Mouse (Mus musculus): ENCODE measurements at regions not wholly inside any gene's neighbourhood (a gene's known extent, or its start where the extent isn't known, plus 50 kb on each side); places are given as distances from the start of the nearest gene placed in this dataset.

- H3K4me1 ChIP-seq, result 0 out of 2 replicates have a peak, but pooled peaks cover 4% of the 10 kb centered on the region
- no peaks in the 10 kb centered on the region for H3K27me3 ChIP-seq
- H3K4me2 ChIP-seq, result no peak overlapping the region
- no peak for ATAC-seq (ENCODE audit: borderline replicate concordance, extremely low read depth, low FRiP score, low TSS enrichment)
- no peak overlapping the region for H3K27ac ChIP-seq
- no peak overlapping the region for H3K4me3 ChIP-seq
- H3K9ac ChIP-seq, result no peak overlapping the region
- 88% methylated on average over 5 of the region's 5 CpGs for WGBS
- H3K36me3 ChIP-seq, result no peaks in the 10 kb centered on the region
- no peaks in the 10 kb centered on the region for H3K9me3 ChIP-seq
These were observed 54.5 kb downstream of the Gm10260 start for GRCm38 (mm10) chr13:97705926-97706325.

- ATAC-seq (ENCODE audit: borderline replicate concordance, extremely low read depth, low FRiP score, low TSS enrichment), result no peak
- 0 out of 2 replicates have a peak, but pooled peaks cover 4% of the 10 kb centered on the region for H3K4me1 ChIP-seq
- H3K36me3 ChIP-seq, result no peaks in the 10 kb centered on the region
- H3K4me2 ChIP-seq, result no peak overlapping the region
- no peak overlapping the region for H3K27ac ChIP-seq
- no peaks in the 10 kb centered on the region for H3K27me3 ChIP-seq
- H3K9ac ChIP-seq, result no peak overlapping the region
- no peaks in the 10 kb centered on the region for H3K9me3 ChIP-seq
- WGBS, result 90% methylated on average over 4 of the region's 4 CpGs
- no peak overlapping the region for H3K4me3 ChIP-seq
These were observed 55.9 kb downstream of the Gm10260 start for GRCm38 (mm10) chr13:97704541-97704940.

- WGBS, result 78% methylated on average over 2 of the region's 2 CpGs
- Histone ChIP-seq H3K9ac (no peak overlapping the region), H3K4me2 (no peak overlapping the region), H3K4me1 (no peaks in the 10 kb centered on the region), H3K27me3 (no peaks in the 10 kb centered on the region), H3K4me3 (no peak overlapping the region), H3K9me3 (no peaks in the 10 kb centered on the region), H3K27ac (no peak overlapping the region), H3K36me3 (no peaks in the 10 kb centered on the region)
- no peak for ATAC-seq (ENCODE audit: borderline replicate concordance, extremely low read depth, low FRiP score, low TSS enrichment)
These were observed 61.5 kb downstream of the Gm10260 start for GRCm38 (mm10) chr13:97698967-97699366.

- H3K4me2 ChIP-seq, result no peak overlapping the region
- H3K4me3 ChIP-seq, result no peak overlapping the region
- no peaks in the 10 kb centered on the region for H3K36me3 ChIP-seq
- ATAC-seq (ENCODE audit: borderline replicate concordance, extremely low read depth, low FRiP score, low TSS enrichment), result no peak
- H3K9ac ChIP-seq, result no peak overlapping the region
- no peaks in the 10 kb centered on the region for H3K4me1 ChIP-seq
- no peaks in the 10 kb centered on the region for H3K9me3 ChIP-seq
- H3K27ac ChIP-seq, result no peak overlapping the region
- 71% methylated on average over 1 of the region's 1 CpGs for WGBS
- H3K27me3 ChIP-seq, result no peaks in the 10 kb centered on the region
These were observed 62.1 kb downstream of the Gm10260 start for GRCm38 (mm10) chr13:97698317-97698716.

GRCm38 (mm10) chr13:97697262-97697661 lies 63.2 kb downstream of the Gm10260 start:
- no peaks in the 10 kb centered on the region for H3K27me3 ChIP-seq
- H3K9me3 ChIP-seq, result no peaks in the 10 kb centered on the region
- ATAC-seq (ENCODE audit: borderline replicate concordance, extremely low read depth, low FRiP score, low TSS enrichment), result no peak
- H3K9ac ChIP-seq, result no peak overlapping the region
- H3K4me1 ChIP-seq, result no peaks in the 10 kb centered on the region
- no peak overlapping the region for H3K27ac ChIP-seq
- no peaks in the 10 kb centered on the region for H3K36me3 ChIP-seq
- no peak overlapping the region for H3K4me3 ChIP-seq
- no peak overlapping the region for H3K4me2 ChIP-seq
- WGBS, result 83% methylated on average over 10 of the region's 10 CpGs

- no peak for ATAC-seq (ENCODE audit: borderline replicate concordance, extremely low read depth, low FRiP score, low TSS enrichment)
- Histone ChIP-seq H3K4me3 (no peak overlapping the region), H3K4me2 (no peak overlapping the region), H3K9me3 (no peaks in the 10 kb centered on the region), H3K36me3 (no peaks in the 10 kb centered on the region), H3K27ac (no peak overlapping the region), H3K27me3 (no peaks in the 10 kb centered on the region), H3K4me1 (no peaks in the 10 kb centered on the region), H3K9ac (no peak overlapping the region)
- WGBS, result 75% methylated on average over 2 of the region's 2 CpGs
These were observed 65.4 kb downstream of the Gm10260 start for GRCm38 (mm10) chr13:97695022-97695421.

- Histone ChIP-seq H3K9me3 (no peaks in the 10 kb centered on the region), H3K4me3 (no peak overlapping the region), H3K36me3 (no peaks in the 10 kb centered on the region), H3K4me1 (no peaks in the 10 kb centered on the region), H3K27ac (no peak overlapping the region), H3K9ac (no peak overlapping the region), H3K27me3 (no peaks in the 10 kb centered on the region), H3K4me2 (no peak overlapping the region)
- 69% methylated on average over 9 of the region's 9 CpGs for WGBS
- no peak for ATAC-seq (ENCODE audit: borderline replicate concordance, extremely low read depth, low FRiP score, low TSS enrichment)
These were observed 66.0 kb downstream of the Gm10260 start for GRCm38 (mm10) chr13:97694356-97694990.

- Histone ChIP-seq H3K36me3 (no peaks in the 10 kb centered on the region), H3K4me3 (no peak overlapping the region), H3K9ac (no peak overlapping the region), H3K27me3 (no peaks in the 10 kb centered on the region), H3K4me2 (no peak overlapping the region), H3K27ac (no peak overlapping the region), H3K9me3 (no peaks in the 10 kb centered on the region), H3K4me1 (peaks cover 6% of the 10 kb centered on the region; the same call in 1 of the 2 replicates)
- no peak for ATAC-seq (ENCODE audit: borderline replicate concordance, extremely low read depth, low FRiP score, low TSS enrichment)
- 55% methylated on average over 12 of the region's 12 CpGs for WGBS
These were observed 72.0 kb downstream of the Gm10260 start for GRCm38 (mm10) chr13:97688310-97688886.

GRCm38 (mm10) chr13:97683836-97684235 lies 76.6 kb downstream of the Gm10260 start:
- WGBS, result 89% methylated on average over 6 of the region's 6 CpGs
- no peak overlapping the region for H3K27ac ChIP-seq

GRCm38 (mm10) chr13:97681228-97681987 lies 79.0 kb downstream of the Gm10260 start:
- Histone ChIP-seq H3K9ac (no peak overlapping the region), H3K4me3 (no peak overlapping the region), H3K27ac (0 out of 2 replicates have a peak overlapping the region, but pooled peaks have one; percentile 15), H3K4me1 (peaks cover 15% of the 10 kb centered on the region), H3K36me3 (no peaks in the 10 kb centered on the region), H3K4me2 (no peak overlapping the region), H3K27me3 (no peaks in the 10 kb centered on the region), H3K9me3 (no peaks in the 10 kb centered on the region)
- 39% methylated on average over 6 of the region's 6 CpGs for WGBS
- ATAC-seq (ENCODE audit: borderline replicate concordance, extremely low read depth, low FRiP score, low TSS enrichment), result no peak

More at GRCm38 (mm10) chr13:97683836-97684235, 76.6 kb downstream of the Gm10260 start:
- Histone ChIP-seq H3K4me3 (no peak overlapping the region), H3K27me3 (no peaks in the 10 kb centered on the region), H3K4me2 (no peak overlapping the region), H3K4me1 (peaks cover 15% of the 10 kb centered on the region), H3K36me3 (no peaks in the 10 kb centered on the region), H3K9me3 (no peaks in the 10 kb centered on the region), H3K9ac (no peak overlapping the region)
- no peak for ATAC-seq (ENCODE audit: borderline replicate concordance, extremely low read depth, low FRiP score, low TSS enrichment)

GRCm38 (mm10) chr13:97680283-97680896 lies 80.0 kb downstream of the Gm10260 start:
- WGBS, result 67% methylated on average over 5 of the region's 5 CpGs
- no peak overlapping the region for H3K9ac ChIP-seq
- H3K27me3 ChIP-seq, result no peaks in the 10 kb centered on the region
- ATAC-seq (ENCODE audit: borderline replicate concordance, extremely low read depth, low FRiP score, low TSS enrichment), result no peak
- H3K9me3 ChIP-seq, result no peaks in the 10 kb centered on the region
- peaks cover 19% of the 10 kb centered on the region for H3K4me1 ChIP-seq
- no peaks in the 10 kb centered on the region for H3K36me3 ChIP-seq
- no peak overlapping the region for H3K27ac ChIP-seq
- H3K4me3 ChIP-seq, result no peak overlapping the region
- no peak overlapping the region for H3K4me2 ChIP-seq

GRCm38 (mm10) chr13:97678991-97679390 lies 81.4 kb downstream of the Gm10260 start:
- WGBS, result 87% methylated on average over 5 of the region's 5 CpGs
- Histone ChIP-seq H3K4me2 (no peak overlapping the region), H3K9me3 (no peaks in the 10 kb centered on the region), H3K4me1 (peaks cover 19% of the 10 kb centered on the region), H3K36me3 (no peaks in the 10 kb centered on the region), H3K9ac (no peak overlapping the region), H3K4me3 (no peak overlapping the region), H3K27me3 (no peaks in the 10 kb centered on the region), H3K27ac (no peak overlapping the region)
- no peak for ATAC-seq (ENCODE audit: borderline replicate concordance, extremely low read depth, low FRiP score, low TSS enrichment)

Measured in lung, embryonic 15.5 days (tissue).